Mouse (Mus musculus) layer of hippocampus, postnatal 36 days (tissue): ENCODE measurements around the gene S1pr1. TPM values are rescaled to one million over a fixed set of nuclear protein-coding genes. Genes with fewer than 3 reads are reported as not detected.

Experiments used
- DNase-seq, 2 experiments: peaks; one replicate each; pipeline ENCODE4 v3.0.0; 2022
- total RNA-seq, 2 experiments: library from RNA; stranded (reverse); gene quantifications; 2 replicates each; pipeline ENCODE4 v1.2.3; 2021

Gene S1pr1
- total RNA-seq, 2 experiments from 2014 or later: 97.0 to 108 TPM

DNA sequence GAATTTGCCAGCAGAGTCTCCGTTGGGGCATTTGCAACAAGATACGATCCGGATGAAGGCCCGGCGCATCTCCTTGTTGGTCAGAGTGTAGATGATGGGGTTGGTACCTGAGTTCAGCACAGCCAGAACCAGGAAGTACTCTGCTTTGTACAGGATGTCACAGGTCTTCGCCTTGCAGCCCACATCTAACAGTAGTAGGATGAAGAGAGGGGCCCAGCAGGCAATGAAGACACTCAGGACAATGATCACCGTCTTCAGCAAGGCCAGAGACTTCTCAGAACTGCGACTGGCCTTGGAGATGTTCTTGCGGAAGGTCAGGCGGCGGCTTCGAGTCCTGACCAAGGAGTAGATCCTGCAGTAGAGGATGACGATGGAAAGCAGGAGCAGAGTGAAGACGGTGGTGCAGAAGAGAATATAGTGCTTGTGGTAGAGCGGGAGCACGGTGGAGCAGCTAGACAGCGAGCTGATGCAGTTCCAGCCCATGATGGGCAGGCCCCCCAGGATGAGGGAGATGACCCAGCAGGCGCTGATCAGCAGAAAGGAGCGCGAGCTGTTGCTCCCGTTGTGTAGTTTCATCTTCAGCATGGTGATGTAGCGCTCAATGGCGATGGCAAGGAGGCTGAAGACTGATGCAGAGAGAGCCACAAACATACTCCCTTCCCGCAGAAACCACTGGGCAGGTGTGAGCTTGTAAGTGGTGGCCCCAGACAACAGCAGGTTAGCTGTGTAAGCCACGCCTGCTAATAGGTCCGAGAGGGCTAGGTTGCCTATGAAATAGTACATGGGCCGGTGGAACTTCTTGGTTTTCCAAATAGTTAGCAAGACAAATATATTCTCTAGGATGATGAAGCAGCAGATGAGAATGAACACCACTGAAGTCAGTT is 2.7 kb downstream of the S1pr1 start:
- no peak for DNase-seq

DNA sequence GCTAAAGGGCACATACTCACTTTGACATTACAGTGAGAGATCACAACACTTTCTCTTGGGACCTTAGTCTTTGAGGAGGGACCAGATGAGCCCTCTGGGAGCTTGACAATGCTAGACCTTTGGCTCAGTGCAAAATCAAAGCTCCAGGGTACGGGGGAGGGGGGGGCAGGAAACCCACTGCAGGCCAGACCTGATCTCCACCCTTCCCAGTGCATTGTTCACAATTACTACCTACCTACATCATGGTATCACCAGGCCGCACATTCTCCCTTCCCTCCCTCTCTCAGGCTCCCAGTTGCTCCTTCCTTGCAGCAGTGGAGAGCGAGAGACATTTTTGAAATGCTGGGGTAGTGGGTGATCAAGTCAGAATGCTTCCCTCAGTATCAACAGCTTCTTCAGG is 3.5 kb downstream of the S1pr1 start:
- no peak for DNase-seq

DNA sequence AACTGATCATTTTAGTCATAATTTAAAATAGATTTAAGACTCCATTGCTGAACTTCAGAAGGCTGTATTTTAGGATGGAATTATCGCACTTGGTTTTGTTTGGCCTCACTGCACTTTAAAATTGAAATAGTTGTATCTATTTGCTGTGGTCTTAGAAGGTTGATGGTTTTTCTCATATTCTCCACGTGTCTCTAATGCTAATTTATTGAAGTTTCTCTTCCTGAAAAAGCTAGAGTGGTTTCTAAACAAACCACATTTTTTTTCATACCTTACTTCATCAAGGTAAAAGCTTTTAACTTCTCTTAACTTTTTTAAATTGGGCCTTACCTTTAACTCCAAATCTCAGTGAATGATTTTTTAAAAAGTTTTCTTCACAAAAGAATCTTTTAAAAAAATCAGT is 4.8 kb downstream of the S1pr1 start:
- no peak for DNase-seq

DNA sequence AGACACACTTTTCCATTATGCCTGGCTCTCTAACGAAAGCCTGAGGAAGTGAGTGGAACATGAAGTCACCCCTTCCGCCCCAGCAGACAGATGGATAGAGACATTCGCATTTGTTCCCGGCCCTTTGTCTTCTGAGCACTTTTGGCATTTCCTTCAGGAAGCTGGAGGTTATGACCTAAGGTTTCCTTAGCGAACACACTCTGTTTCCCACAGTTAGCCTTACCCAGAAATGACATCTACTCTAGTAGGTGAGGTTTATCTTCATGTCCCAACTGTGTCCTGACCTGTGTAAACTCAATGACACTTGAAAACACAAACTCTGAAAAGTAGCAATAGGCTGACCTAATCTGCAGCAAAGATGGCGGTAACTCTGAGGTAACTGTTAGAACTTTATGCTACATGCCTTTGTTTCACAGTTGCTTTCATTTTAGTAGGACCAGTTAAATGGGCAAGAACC is 5.7 kb downstream of the S1pr1 start:
- no peak for DNase-seq

DNA sequence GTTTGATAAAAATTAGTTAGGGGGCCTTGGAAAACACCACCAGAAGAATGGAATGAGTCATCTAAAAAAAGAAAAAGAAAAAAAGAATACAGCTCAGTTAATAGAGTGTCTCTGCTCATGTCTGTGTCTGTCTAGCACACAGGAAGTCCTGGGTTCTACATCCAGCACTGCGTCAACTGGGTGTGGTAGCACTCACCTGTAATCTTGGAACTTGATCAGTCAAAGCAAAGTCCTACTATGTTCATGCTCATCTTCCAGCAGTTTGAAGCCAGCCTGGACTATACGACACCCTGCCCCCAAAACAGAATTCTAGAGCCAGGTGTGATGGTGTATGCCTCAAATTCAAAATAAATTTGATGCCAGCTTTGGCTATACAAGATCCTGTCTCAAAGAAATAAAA is 8.1 kb downstream of the S1pr1 start:
- DNase-seq: no peak

DNA sequence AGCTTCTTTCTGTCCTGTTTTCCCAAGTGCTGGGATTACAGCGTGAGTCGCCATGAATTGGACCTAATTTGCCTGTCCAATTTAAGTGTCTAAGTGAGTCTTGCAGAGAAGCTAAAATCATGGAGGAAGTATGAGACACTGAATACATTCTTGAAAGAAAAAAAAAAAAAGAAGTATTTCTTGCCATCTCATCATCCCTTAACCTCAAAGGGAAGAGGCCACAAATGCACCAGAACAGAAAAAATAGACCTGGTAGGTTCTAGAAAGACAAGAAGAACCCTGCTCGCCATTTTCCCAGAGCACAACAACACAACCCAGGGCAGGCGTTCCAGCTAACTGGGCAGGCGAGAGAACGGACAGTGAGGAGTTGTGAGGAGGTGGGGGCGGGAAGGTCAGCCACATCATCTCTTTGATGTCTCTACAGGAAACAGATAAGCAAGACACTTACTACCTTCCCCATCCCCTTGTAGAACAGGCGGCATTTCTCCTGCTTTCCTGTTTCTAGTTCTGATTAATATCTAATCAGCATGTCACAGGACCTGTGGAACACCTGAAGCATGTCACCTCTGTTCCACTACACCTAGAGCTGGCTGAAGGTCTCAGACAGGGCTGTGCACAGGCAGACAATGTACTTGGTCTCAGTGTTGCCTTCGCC is 10.5 kb downstream of the S1pr1 start:
- no peak for DNase-seq

DNA sequence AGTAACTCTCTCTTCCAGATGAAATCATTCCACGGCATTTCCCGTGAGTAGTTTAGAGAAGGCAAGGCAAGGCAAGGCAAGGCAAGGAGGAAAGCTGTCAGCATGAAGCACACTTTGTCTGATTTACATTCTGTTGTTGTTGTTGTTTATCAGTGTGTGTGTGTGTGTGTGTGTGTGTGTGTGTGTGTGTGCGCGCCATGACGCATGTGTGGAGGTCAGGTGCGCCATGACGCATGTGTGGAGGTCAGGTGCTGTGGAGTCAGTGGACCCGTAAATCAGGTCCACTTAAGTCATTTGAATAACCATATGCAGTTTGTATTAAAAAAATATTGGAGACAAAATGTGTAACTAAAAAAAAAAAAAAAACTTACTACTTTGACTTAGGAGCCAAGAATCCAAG is 11.2 kb downstream of the S1pr1 start:
- DNase-seq: no peak

DNA sequence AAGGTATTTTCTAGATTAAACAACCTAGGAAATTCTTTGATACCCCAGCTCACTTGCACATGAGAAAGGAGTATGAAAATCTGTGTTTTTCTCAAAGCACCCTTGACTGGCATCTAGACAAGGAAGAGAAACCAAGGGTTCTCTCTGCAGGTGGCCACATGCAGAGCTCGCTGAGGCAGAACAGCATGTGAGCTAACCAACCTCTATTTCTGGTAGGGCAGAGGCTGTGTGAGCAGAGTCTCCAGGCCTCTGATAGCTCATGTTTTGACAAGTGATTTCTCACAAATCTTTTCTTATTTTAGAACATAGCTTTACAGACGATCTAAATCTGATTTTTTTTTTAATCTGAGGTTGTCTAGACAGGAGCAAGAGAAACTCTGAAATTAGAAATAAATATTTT is 12.8 kb downstream of the S1pr1 start:
- DNase-seq: no peak

DNA sequence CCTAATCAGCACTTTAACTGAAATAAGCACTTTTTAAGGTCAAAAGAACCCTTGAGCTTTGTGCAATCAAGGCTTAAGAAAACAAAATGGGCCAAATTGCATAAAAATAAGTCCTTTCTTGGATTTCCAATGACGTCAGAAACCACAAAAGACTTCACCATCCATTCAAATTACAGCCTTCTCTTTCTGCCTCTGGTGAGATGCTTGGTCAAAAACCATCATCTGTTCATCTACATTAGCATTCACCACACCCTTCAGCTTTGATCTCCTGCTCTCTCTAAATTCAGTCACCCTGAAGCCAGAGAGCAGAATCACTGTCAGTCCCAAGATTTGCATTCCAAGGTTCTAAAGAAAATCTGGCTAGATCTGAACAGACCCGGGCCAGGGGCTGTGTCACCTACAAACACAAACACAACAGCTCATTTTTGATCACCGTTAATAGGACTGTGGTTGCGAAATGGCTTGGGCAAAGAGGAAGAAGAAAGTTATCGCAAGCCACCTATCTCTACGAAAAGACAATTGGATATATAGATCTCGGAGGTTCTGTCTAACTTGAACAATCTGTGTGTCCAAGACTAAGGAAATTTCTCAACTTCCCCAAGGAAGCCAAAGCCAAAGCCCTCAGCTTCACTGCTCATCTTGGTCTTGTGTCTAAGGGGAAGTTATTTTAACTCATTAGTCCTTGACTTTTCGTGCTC is 19.5 kb downstream of the S1pr1 start:
- no peak for DNase-seq

DNA sequence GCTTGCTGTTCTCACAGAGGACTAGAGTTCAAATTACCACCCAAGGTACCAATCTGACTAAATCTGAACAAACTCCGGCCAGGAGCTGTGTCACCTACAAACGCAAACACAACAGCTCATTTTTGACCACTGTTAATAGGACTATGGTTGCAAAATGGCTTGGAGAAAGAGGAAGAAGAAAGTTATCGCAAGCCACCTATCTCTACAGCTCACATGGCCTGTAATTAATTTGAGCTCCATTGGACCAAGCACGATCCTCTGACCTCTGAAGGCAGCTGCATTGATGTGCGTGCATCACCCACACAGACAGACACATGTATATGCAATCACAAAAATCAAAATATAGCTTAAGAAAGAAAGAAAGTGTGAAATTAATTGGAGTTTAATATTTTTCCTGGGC is 20.7 kb downstream of the S1pr1 start:
- DNase-seq: no peak

DNA sequence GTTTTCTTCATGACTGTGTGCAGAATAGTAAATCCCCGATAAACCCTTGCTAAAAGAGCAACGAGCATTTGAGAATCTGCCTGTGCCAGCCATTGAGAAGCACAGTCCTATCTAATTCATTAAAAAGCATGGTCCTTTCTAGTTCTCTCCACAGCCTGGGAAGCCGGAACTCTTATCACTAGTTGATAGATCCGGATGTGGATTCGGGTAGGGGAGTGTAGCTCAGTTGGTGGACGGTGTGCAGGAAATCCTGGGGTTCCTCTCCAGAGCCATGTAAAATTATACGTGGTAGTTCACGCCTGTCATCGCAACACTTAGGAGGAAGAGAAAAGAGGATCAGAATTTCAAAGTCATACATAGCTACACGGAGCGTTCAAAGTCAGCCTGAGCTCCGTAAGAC is 21.5 kb downstream of the S1pr1 start:
- no peak for DNase-seq

DNA sequence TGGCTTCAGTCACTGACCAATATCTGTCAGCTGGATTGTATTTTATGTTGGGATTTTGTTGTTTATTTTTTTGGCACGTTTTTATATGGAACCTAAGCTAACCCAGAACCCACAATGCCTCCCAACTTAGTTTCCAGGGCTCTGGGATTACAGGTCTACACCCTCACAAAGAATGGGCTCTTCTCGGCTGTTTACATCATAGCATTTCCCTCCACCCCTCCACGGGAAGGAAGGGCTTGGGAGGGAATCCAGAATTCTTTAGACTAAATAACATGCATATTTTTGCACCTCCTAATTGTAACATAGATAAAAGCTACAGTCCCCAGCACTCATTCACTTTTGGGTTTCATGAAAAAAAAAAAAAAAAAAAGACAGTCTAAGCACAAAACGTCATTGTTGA is 22.0 kb downstream of the S1pr1 start:
- DNase-seq: no peak

DNA sequence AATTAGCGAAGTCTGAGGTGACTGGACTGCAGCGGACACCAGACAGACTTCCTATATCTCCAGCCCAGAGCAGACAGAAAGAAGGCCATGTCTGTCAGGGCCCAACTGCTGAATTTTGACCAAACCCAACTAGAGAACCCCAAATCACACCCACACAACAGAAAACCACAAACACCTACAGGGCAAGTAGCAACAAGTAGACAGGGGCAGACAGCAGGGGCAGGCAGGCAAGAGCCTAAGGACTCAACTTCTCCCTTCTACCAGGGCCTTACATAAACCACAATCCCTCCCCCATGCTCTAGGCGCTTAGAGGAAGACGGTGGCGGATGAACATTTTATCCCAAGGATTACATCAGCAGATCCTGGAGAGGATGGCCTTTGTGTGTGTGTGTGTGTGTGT is 22.5 kb downstream of the S1pr1 start:
- no peak for DNase-seq

DNA sequence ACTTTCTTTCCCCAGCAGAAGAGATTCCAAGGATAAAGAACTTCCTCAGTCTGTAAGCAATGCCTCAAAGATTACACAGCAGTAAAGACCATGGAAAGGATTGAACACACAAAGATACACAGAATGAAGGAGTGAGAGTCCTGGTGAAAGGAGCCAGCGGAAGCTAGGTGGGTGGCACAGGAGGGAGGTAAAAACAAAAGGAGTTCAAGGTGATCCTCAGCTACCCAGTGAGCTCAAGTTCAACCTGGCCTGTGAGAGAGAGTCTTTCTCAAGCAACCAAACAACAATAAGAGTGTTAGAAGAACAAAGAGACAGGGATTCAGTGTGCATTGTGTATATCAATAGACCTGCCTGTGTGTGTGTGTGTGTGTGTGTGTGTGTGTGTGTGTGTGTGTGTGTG is 25.0 kb downstream of the S1pr1 start:
- no peak for DNase-seq

DNA sequence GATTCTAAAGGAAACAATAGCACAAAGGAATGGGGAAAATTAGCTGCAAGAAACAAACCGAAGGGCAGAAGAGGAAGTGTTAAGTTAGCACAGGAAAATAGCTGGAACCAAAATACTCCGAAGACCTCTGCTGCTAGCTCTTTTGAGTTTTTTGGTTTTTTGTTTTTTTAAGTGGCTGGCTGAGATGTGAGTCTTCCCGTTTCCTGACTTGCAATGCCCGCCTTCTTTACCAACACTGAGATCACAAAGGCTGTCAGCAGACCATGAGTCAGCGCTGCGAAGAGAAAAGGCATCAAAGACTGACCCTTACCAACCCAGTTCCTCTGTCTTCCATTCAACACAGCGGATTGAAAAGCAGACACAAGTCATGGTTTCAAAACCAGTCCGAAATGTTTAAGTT is 25.5 kb downstream of the S1pr1 start:
- no peak for DNase-seq

DNA sequence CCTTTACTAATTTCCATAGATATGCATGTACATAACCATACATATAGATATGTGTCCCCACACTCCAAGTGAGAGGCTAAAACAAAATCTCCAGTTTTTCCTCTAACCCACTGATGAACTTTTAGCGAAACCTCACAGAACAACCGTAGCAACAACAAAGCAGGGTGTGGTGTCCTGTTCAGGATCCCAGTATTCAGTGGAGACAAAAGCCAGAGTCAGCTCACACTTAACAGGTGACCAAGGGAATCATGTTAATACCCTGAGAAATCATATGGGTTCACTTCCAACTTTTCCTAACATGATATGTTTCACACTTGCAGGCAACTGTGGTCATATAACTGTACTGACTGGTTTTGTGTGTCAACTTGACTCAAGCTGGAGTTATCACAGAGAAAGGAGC is 27.1 kb downstream of the S1pr1 start:
- DNase-seq: no peak

DNA sequence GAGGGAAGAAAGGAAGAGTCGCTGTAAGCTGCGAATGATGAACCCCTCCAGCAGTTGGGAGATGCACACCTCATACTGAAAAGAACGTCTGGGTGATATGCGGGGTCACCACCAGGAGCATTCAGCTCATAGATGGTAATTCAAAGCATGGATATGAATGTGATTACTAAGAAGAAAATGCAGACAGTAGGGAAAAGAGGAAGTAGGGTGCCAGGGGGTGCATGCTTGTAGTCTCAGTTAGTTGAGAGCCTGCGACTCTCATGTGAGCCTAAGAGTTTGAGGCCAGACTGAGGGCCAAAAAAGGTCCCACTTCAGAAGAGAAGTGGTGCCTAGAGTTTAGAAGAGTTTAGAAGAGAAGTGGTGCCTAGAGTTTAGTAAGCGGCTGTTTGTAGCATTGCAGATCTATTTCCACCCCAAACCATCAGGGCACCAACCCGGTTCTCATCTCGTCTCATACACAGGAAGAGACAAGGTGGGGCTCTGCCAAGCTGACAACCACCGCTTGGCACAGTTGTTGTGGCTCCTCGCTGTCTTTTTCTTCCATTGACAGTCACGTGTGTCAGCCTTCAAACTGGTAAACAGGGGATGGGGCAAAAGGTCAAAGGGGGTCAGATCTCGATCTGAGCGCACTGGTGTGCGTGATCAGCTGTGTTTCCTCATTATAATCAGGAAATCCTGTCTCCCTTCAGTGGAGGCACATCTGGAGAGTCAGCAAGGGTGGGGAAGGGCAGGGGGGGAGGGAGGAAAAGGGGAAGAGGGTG is 32.4 kb downstream of the S1pr1 start:
- DNase-seq: no peak

DNA sequence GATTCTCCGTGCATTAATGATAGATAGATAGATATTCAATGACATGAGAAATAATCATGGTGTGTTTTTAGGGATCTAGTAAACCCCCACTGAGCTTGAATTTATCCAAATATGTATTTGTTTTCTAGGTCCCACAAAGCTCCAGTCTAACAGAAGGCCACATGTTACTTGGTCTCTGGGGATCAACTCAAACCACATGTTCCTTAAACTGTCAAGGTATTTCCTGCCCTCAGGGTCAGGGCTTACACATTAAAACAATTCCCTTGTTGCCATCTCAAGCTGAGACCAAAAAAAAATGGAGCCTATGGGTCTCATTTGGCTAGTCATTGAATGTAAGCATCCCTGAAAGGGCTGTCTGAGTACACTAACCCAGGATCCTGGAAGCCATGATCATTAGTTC is 33.7 kb downstream of the S1pr1 start:
- DNase-seq: no peak

DNA sequence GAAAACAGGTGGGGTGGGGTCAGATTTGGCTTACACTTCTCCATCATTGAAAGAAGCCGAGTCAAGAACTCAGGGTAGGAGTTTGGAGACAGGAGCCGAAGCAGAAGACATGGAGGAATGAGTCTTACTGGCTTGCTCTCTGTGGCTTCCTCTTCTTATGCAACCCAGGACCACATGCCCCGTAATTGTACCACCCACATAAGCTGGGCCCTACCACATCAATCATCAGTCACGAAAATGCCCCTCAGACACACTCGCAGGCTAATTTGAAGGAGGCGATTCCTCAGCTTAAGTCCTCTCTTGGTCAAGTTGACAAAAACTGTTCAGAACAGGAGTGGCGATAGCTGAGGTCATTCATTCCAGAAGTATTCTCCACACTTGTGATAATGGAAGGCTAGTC is 35.9 kb downstream of the S1pr1 start:
- DNase-seq: no peak

DNA sequence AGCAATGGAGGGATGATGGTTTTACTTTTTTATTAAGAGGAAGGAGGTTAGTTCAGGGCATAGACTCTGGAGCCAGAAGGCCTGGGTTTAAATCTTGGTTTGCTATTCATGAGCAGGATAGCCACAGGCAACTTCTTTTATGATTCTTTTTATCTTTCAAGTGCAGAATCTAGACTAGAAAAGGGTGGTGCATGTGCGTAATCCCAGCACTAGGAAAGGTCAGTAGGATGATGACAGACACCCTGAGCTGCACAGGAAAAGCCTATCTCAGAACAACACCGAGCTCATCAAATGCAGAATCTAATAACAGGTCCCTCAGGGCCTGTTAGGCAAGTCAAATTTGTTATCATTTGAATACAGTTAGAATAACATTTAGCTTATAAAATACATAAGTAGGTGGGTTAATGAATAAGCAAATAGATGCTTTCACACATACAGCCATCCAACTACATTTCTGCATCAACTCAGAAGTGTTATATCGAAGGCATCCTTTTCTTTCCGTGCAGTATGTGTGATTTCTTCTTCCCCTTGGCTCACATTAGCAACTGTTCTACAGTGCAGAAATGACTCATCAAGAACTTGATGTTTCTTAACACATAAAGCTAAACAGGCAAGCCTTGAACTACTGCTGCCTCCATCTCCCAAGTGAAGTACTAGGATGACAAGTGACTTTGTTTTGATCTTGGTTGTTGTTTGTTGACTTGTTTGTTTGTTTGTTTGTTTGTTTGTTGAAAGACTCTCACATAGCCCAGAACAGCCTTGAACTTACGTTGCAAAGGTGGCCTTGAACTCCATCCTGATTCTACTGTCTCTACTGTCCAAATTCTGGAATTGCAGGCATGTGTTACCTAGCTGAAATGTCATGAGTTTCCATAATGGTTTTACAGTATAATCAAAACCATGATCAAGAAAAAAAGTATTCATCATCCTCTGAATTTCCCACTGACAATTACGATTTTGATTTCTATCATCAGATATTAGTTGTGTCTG is 39.0 kb downstream of the S1pr1 start:
- no peak for DNase-seq

DNA sequence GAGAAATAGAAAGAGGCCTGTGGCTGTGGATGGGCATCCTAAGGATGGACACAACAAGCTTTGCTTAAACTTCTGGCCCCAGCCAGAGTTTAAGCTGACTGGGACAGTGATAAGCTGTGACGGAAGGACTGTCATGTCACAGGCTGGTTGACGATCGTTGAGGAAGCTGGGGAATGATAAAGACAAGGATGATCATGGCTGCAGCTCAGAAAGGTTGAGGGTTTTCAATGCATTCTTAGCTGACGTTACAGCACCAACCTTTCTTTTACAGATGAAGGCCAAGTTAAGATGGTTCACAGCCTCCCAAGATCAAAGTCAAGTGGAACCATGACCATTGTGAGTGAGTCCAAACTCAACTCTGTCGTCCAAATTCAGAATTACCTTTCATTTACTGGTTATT is 40.2 kb downstream of the S1pr1 start:
- DNase-seq: no peak
